Mouse (Mus musculus) forebrain, embryonic 11.5 days (tissue): ENCODE results near the gene Disc1. TPM values are rescaled to one million over a fixed set of nuclear protein-coding genes. Genes with fewer than 3 reads are reported as not detected.

ENCODE experiments used
- ATAC-seq: fragments of 200-750 bp; cut with Nextera tagmentation; replicated peaks from 2 replicates; pipeline ENCODE4 v1.8.0; 2017; ENCODE audit warnings: moderate TSS enrichment; ENCODE audit not compliant: low FRiP score
- DNase-seq: peaks from one replicate; pipeline ENCODE4 v3.0.0-alpha.2; 2017; ENCODE audit warnings: low spot score
- H3K27ac ChIP-seq: fragments of 300-500 bp; sonication (generic); 2 replicates; pipeline ENCODE4 v1.5.1; 2014; ENCODE audit warnings: low read depth, low read length
- H3K27me3 ChIP-seq: fragments of 300-500 bp; sonication (generic); 2 replicates; pipeline ENCODE4 v1.6.1; 2014; ENCODE audit warnings: mild to moderate bottlenecking, low read length, mixed read lengths; ENCODE audit not compliant: control insufficient read depth, insufficient read depth
- H3K36me3 ChIP-seq: fragments of 300-500 bp; sonication (generic); 2 replicates; pipeline ENCODE4 v1.6.1; 2014; ENCODE audit warnings: mild to moderate bottlenecking, low read length, moderate library complexity, mixed read lengths; ENCODE audit not compliant: control insufficient read depth, insufficient read depth
- H3K4me1 ChIP-seq: fragments of 300-500 bp; sonication (generic); replicated peaks from 2 replicates; pipeline ENCODE4 v1.6.1; 2014; ENCODE audit warnings: low read length, mixed read lengths; ENCODE audit not compliant: control insufficient read depth, insufficient read depth
- H3K4me2 ChIP-seq: fragments of 300-500 bp; sonication (generic); 2 replicates; pipeline ENCODE4 v1.6.1; 2014; ENCODE audit warnings: low read depth, mild to moderate bottlenecking, low read length, moderate library complexity, mixed read lengths; ENCODE audit not compliant: severe bottlenecking
- H3K4me3 ChIP-seq: fragments of 300-500 bp; sonication (generic); 2 replicates; pipeline ENCODE4 v1.5.1; 2014; ENCODE audit warnings: low read depth, low read length
- H3K9ac ChIP-seq: fragments of 300-500 bp; sonication (generic); 2 replicates; pipeline ENCODE4 v1.6.1; 2014; ENCODE audit warnings: low read length
- H3K9me3 ChIP-seq: fragments of 300-500 bp; sonication (generic); 2 replicates; pipeline ENCODE4 v1.6.1; 2016; ENCODE audit warnings: low read length, mixed read lengths; ENCODE audit not compliant: control insufficient read depth
- WGBS: fragments of 180-500 bp; shearing (Covaris S2); extraction: QIAGEN DNeasy Blood & Tissue Kit; methylation state at CpG from one replicate; pipeline ENCODE4 v1.1.7; 2014; 5-methylcytosine and 5-hydroxymethylcytosine counted together
- polyA plus RNA-seq: library from polyadenylated mRNA; unstranded; fragments of >200 nt; fragmentation: Nextera tagmentation; extraction: Ambion mirVana; gene quantifications from 2 replicates; pipeline ENCODE4 v1.2.1, GENCODE M21; 2014

Gene Disc1
- polyA plus RNA-seq, 1 experiment from 2014 or later: 1.3 TPM

GRCm38 (mm10) chr8:125169628-125170027 is 115.6 kb downstream of the Disc1 start:
- no peak for ATAC-seq
- Histone ChIP-seq H3K4me3 (no peak overlapping the region), H3K9ac (no peak overlapping the region), H3K4me2 (no peak overlapping the region), H3K9me3 (no peaks in the 10 kb centered on the region), H3K4me1 (no peaks in the 10 kb centered on the region), H3K27me3 (no peaks in the 10 kb centered on the region), H3K36me3 (no peaks in the 10 kb centered on the region), H3K27ac (no peak overlapping the region)
- DNase-seq: no peak
- 44% methylated on average over 3 of the region's 3 CpGs for WGBS

- DNase-seq (no peak), ATAC-seq (no peak)
- Histone ChIP-seq H3K27me3 (no peaks in the 10 kb centered on the region), H3K9me3 (no peaks in the 10 kb centered on the region), H3K4me3 (no peak overlapping the region), H3K9ac (no peak overlapping the region), H3K4me1 (no peaks in the 10 kb centered on the region), H3K4me2 (no peak overlapping the region), H3K36me3 (no peaks in the 10 kb centered on the region), H3K27ac (no peak overlapping the region)
- WGBS: 92% methylated on average over 2 of the region's 2 CpGs
Measured at GRCm38 (mm10) chr8:125171531-125171930, 117.5 kb downstream of the Disc1 start.

- H3K4me2 ChIP-seq: no peak overlapping the region
- no peak overlapping the region for H3K9ac ChIP-seq
- no peak overlapping the region for H3K27ac ChIP-seq
- no peaks in the 10 kb centered on the region for H3K27me3 ChIP-seq
- no peaks in the 10 kb centered on the region for H3K9me3 ChIP-seq
- 90% methylated on average over 7 of the region's 7 CpGs for WGBS
- no peak for DNase-seq
- no peak overlapping the region for H3K4me3 ChIP-seq
- no peak for ATAC-seq
- no peaks in the 10 kb centered on the region for H3K4me1 ChIP-seq
- no peaks in the 10 kb centered on the region for H3K36me3 ChIP-seq
Measured at GRCm38 (mm10) chr8:125174237-125174636, 120.2 kb downstream of the Disc1 start.

GRCm38 (mm10) chr8:125174851-125175250 is 120.9 kb downstream of the Disc1 start:
- no peaks in the 10 kb centered on the region for H3K9me3 ChIP-seq
- no peaks in the 10 kb centered on the region for H3K27me3 ChIP-seq
- no peak overlapping the region for H3K4me2 ChIP-seq
- no peaks in the 10 kb centered on the region for H3K36me3 ChIP-seq
- ATAC-seq (no peak), DNase-seq (no peak)
- no peak overlapping the region for H3K4me3 ChIP-seq
- no peaks in the 10 kb centered on the region for H3K4me1 ChIP-seq
- no peak overlapping the region for H3K9ac ChIP-seq
- no peak overlapping the region for H3K27ac ChIP-seq
- 81% methylated on average over 4 of the region's 4 CpGs for WGBS

- 91% methylated on average over 4 of the region's 4 CpGs for WGBS
- ATAC-seq: no peak
Measured at GRCm38 (mm10) chr8:125175661-125176060, 121.7 kb downstream of the Disc1 start.

GRCm38 (mm10) chr8:125177091-125177490 is 123.1 kb downstream of the Disc1 start:
- Histone ChIP-seq H3K9me3 (no peaks in the 10 kb centered on the region), H3K4me3 (no peak overlapping the region)
- 90% methylated on average over 6 of the region's 6 CpGs for WGBS

More at GRCm38 (mm10) chr8:125175661-125176060, 121.7 kb downstream of the Disc1 start:
- no peaks in the 10 kb centered on the region for H3K9me3 ChIP-seq
- H3K9ac ChIP-seq: no peak overlapping the region
- no peaks in the 10 kb centered on the region for H3K27me3 ChIP-seq
- H3K4me2 ChIP-seq: no peak overlapping the region
- H3K4me1 ChIP-seq: no peaks in the 10 kb centered on the region
- H3K27ac ChIP-seq: no peak overlapping the region
- H3K4me3 ChIP-seq: no peak overlapping the region
- H3K36me3 ChIP-seq: no peaks in the 10 kb centered on the region
- DNase-seq: no peak

GRCm38 (mm10) chr8:125177958-125178357 is 124.0 kb downstream of the Disc1 start:
- no peaks in the 10 kb centered on the region for H3K4me1 ChIP-seq
- no peak for ATAC-seq
- no peaks in the 10 kb centered on the region for H3K27me3 ChIP-seq
- no peak overlapping the region for H3K4me3 ChIP-seq
- no peak overlapping the region for H3K27ac ChIP-seq
- H3K9me3 ChIP-seq: no peaks in the 10 kb centered on the region
- 85% methylated on average over 8 of the region's 8 CpGs for WGBS
- no peak overlapping the region for H3K4me2 ChIP-seq
- no peak for DNase-seq
- no peak overlapping the region for H3K9ac ChIP-seq
- no peaks in the 10 kb centered on the region for H3K36me3 ChIP-seq

More at GRCm38 (mm10) chr8:125177091-125177490, 123.1 kb downstream of the Disc1 start:
- H3K27me3 ChIP-seq: no peaks in the 10 kb centered on the region
- DNase-seq: no peak
- no peaks in the 10 kb centered on the region for H3K4me1 ChIP-seq
- ATAC-seq: no peak
- no peaks in the 10 kb centered on the region for H3K36me3 ChIP-seq
- H3K4me2 ChIP-seq: no peak overlapping the region
- no peak overlapping the region for H3K27ac ChIP-seq
- no peak overlapping the region for H3K9ac ChIP-seq

- no peaks in the 10 kb centered on the region for H3K9me3 ChIP-seq
- H3K27ac ChIP-seq: no peak overlapping the region
- no peak overlapping the region for H3K9ac ChIP-seq
- H3K4me1 ChIP-seq: no peaks in the 10 kb centered on the region
- DNase-seq: peak; percentile 93
- H3K27me3 ChIP-seq: no peaks in the 10 kb centered on the region
- no peak overlapping the region for H3K4me2 ChIP-seq
- H3K36me3 ChIP-seq: no peaks in the 10 kb centered on the region
- ATAC-seq: peak; percentile 58
- 19% methylated on average over 17 of the region's 17 CpGs for WGBS
- no peak overlapping the region for H3K4me3 ChIP-seq
Measured at GRCm38 (mm10) chr8:125183548-125184451, 129.8 kb downstream of the Disc1 start.

GRCm38 (mm10) chr8:125184452-125184817 is 130.4 kb downstream of the Disc1 start:
- WGBS: 62% methylated on average over 9 of the region's 9 CpGs
- Histone ChIP-seq H3K9me3 (no peaks in the 10 kb centered on the region), H3K4me3 (no peak overlapping the region), H3K4me2 (no peak overlapping the region), H3K4me1 (no peaks in the 10 kb centered on the region), H3K9ac (no peak overlapping the region), H3K27me3 (no peaks in the 10 kb centered on the region), H3K36me3 (no peaks in the 10 kb centered on the region), H3K27ac (no peak overlapping the region)
- ATAC-seq (peak; percentile 10; the same call in 1 of the 2 replicates), DNase-seq (no peak)
